Mouse (Mus musculus): ENCODE measurements around the gene Cdk5. TPM values are rescaled to one million over a fixed set of nuclear protein-coding genes. Genes with fewer than 3 reads are reported as not detected.

Cdk5 gene
- total and polyA plus RNA-seq, 2 experiments, result 10.0 to 38.4 TPM

DNA sequence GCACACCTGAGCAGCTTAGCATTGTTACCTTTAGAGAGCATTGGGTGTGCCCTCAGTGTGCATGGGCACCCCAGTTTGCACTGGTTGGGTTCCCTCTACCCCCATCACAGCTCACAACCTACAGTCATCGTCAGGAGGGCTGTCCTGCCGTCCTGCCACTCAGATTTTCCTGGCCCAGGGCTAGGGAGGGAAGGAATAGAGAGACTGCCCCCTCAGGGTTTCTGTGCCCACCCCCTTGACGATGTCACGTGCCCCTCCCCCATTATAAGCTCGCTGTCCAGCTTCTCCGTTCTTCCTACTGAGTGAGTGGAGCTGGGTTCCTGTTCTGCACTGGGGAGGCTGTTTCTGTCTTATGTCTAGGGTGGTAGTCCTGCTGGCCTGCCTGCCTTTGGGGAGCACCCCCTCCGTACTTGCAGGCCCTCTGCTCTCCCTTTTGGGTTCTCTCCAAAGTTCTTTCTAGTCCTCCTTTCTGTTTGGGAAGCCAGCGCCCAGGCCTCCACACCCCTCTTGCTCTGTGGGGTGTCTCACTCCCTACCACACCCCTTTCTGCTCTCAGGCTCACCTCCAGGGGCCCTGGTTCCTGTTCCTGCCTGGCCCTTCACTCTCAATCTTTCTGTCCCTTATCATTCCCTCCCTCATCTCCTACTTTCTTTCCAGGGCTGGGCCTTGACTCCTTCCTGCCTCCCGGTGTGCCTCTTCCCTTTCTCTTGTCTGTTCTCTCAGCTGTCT is 3.4 kb upstream of the Cdk5 start:
- Histone ChIP-seq H3K79me2 (ENCODE audit: control insufficient read depth, insufficient read depth, low read length) (peaks cover 6% of the 10 kb centered on the region; the same call in 1 of the 2 replicates), H3K27me3 (ENCODE audit: control insufficient read depth, insufficient read depth, low read length) (no peaks in the 10 kb centered on the region), H3K27ac (replicated peaks; ENCODE audit: insufficient read depth, low read depth, low read length) (no peak overlapping the region), H3K4me3 (ENCODE audit: insufficient read depth, low read depth, low read length) (no peak overlapping the region), H3K4me1 (ENCODE audit: control insufficient read depth, insufficient read depth, low read length) (peaks cover 13% of the 10 kb centered on the region), H3K36me3 (ENCODE audit: control insufficient read depth, insufficient read depth, low read length) (peaks cover 4% of the 10 kb centered on the region; the same call in 1 of the 2 replicates), H3K9ac (ENCODE audit: low read depth, low read length) (0 out of 2 replicates have a peak overlapping the region, but pooled peaks have one; percentile 8)
- TF ChIP-seq CTCF (IDR thresholded peaks at IDR 0.05; ENCODE audit: low read depth, low read length), result no peak
- TF ChIP-seq POLR2A (IDR thresholded peaks at IDR 0.05; ENCODE audit: extremely low read depth, insufficient read depth, low read length), result no peak
- WGBS, result 40% methylated on average over 9 of the region's 9 CpGs
- DNase-seq (ENCODE audit: extremely low read depth, low read depth, low spot score), result no peak

GRCm38 (mm10) chr5:24426037-24426432 is 2.7 kb upstream of the Cdk5 start:
- H3K27ac ChIP-seq (replicated peaks; ENCODE audit: insufficient read depth, low read depth, low read length), result no peak overlapping the region
- peaks cover 6% of the 10 kb centered on the region; the same call in 1 of the 2 replicates for H3K79me2 ChIP-seq (ENCODE audit: control insufficient read depth, insufficient read depth, low read length)
- 0 out of 2 replicates have a peak overlapping the region, but pooled peaks have one; percentile 76 for H3K4me3 ChIP-seq (ENCODE audit: insufficient read depth, low read depth, low read length)
- peaks cover 3% of the 10 kb centered on the region; the same call in 1 of the 2 replicates for H3K36me3 ChIP-seq (ENCODE audit: control insufficient read depth, insufficient read depth, low read length)
- no peak for DNase-seq (ENCODE audit: extremely low read depth, low read depth, low spot score)
- WGBS, result 18% methylated on average over 10 of the region's 10 CpGs
- peak overlapping the region; percentile 95 for H3K9ac ChIP-seq (ENCODE audit: low read depth, low read length)
- H3K27me3 ChIP-seq (ENCODE audit: control insufficient read depth, insufficient read depth, low read length), result no peaks in the 10 kb centered on the region
- no peak for TF ChIP-seq POLR2A (IDR thresholded peaks at IDR 0.05; ENCODE audit: extremely low read depth, insufficient read depth, low read length)
- TF ChIP-seq CTCF (IDR thresholded peaks at IDR 0.05; ENCODE audit: low read depth, low read length), result no peak
- peaks cover 13% of the 10 kb centered on the region for H3K4me1 ChIP-seq (ENCODE audit: control insufficient read depth, insufficient read depth, low read length)

- Histone ChIP-seq H3K4me3 (ENCODE audit: insufficient read depth, low read depth, low read length) (peak overlapping the region; percentile 76), H3K27ac (replicated peaks; ENCODE audit: insufficient read depth, low read depth, low read length) (peak overlapping the region; percentile 39; the same call in 1 of the 2 replicates), H3K36me3 (ENCODE audit: control insufficient read depth, insufficient read depth, low read length) (peaks cover 3% of the 10 kb centered on the region; the same call in 1 of the 2 replicates), H3K4me1 (ENCODE audit: control insufficient read depth, insufficient read depth, low read length) (peaks cover 13% of the 10 kb centered on the region), H3K79me2 (ENCODE audit: control insufficient read depth, insufficient read depth, low read length) (peaks cover 6% of the 10 kb centered on the region; the same call in 1 of the 2 replicates), H3K27me3 (ENCODE audit: control insufficient read depth, insufficient read depth, low read length) (no peaks in the 10 kb centered on the region), H3K9ac (ENCODE audit: low read depth, low read length) (peak overlapping the region; percentile 95)
- TF ChIP-seq CTCF (IDR thresholded peaks at IDR 0.05; ENCODE audit: low read depth, low read length), result no peak
- TF ChIP-seq POLR2A (IDR thresholded peaks at IDR 0.05; ENCODE audit: extremely low read depth, insufficient read depth, low read length), result no peak
- 2% methylated on average over 25 of the region's 30 CpGs for WGBS
- DNase-seq (ENCODE audit: extremely low read depth, low read depth, low spot score), result no peak
These were observed 2.2 kb upstream of the Cdk5 start for GRCm38 (mm10) chr5:24425421-24426036.

DNA sequence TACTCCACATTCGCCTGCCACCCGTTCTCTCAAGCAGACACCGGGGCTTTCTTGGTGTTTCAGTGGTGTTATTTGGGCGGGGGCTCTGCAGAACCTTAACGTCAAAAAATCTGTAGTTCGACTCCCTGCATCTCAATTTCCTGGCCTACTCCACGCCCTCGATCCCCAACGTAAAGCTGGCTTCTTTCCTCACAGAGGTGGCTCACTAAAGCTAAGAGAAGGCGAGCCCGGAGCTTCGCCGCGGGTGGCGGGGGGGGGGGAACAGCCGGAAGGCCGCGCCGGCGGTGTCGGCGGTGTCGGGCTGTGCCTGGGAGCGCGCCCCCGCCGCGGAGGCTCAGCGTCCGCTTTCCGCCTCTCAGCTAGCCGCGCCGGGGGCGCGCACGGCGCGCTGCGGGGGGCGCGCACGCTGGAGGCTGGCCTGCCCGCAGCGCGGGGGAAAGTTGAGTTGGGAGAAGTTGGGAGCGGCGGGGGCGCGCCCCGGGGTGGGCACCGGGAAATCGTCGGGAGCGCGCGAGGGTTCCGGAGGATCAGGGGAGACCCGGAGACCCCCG is 1.6 kb upstream of the Cdk5 start:
- Histone ChIP-seq H3K9ac (ENCODE audit: low read depth, low read length) (peak overlapping the region; percentile 95), H3K36me3 (ENCODE audit: control insufficient read depth, insufficient read depth, low read length) (no peaks in the 10 kb centered on the region), H3K79me2 (ENCODE audit: control insufficient read depth, insufficient read depth, low read length) (peaks cover 6% of the 10 kb centered on the region; the same call in 1 of the 2 replicates), H3K27ac (replicated peaks; ENCODE audit: insufficient read depth, low read depth, low read length) (peak overlapping the region; percentile 87), H3K27me3 (ENCODE audit: control insufficient read depth, insufficient read depth, low read length) (no peaks in the 10 kb centered on the region), H3K4me3 (ENCODE audit: insufficient read depth, low read depth, low read length) (peak overlapping the region; percentile 76), H3K4me1 (ENCODE audit: control insufficient read depth, insufficient read depth, low read length) (peaks cover 13% of the 10 kb centered on the region)
- TF ChIP-seq CTCF (IDR thresholded peaks at IDR 0.05; ENCODE audit: low read depth, low read length), result no peak
- TF ChIP-seq POLR2A (IDR thresholded peaks at IDR 0.05; ENCODE audit: extremely low read depth, insufficient read depth, low read length), result peak; percentile 57; the same call in 1 of the 2 replicates
- WGBS, result under 1% methylated on average over 56 of the region's 60 CpGs
- peak; percentile 37 for DNase-seq (ENCODE audit: extremely low read depth, low read depth, low spot score)

DNA sequence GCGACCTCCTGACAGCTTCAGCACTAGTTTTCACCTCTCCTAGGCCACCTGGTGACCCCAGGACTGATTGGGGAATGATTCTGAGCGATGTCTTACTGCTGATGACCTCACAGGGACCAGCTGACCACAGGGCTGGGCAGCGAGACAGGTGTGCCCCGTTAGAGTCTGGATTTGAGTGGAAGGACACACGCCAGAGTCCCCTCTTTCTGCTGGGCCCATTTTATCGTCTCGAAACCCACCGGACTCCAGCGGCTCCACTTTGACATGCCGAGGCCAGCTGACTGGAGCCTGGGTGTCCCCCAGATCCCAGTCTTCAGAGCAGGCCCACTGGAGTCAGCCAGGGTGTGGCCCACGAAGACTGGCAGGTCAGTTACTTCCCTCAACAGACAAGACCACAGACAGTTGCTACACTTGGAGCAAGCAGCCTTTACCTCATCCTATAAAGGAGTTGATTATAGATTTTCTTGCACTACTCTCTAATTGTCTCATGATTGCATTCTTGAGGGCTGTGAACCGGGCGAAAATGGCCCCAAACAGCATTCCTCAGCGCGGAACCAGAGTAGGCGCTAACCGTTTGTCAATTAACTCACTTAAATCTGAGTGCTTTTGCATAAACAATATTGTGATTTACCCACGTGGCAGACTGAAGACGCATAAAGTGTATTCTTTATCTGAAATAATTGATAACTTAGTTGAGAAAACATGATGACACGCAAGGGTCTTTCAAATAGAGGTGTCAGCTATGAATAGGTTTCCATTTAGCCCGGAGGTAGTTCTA is 863 bp upstream of the Cdk5 start:
- H3K79me2 ChIP-seq (ENCODE audit: control insufficient read depth, insufficient read depth, low read length), result peaks cover 6% of the 10 kb centered on the region; the same call in 1 of the 2 replicates
- H3K27me3 ChIP-seq (ENCODE audit: control insufficient read depth, insufficient read depth, low read length), result no peaks in the 10 kb centered on the region
- H3K9ac ChIP-seq (ENCODE audit: low read depth, low read length), result peak overlapping the region; percentile 95
- H3K27ac ChIP-seq (replicated peaks; ENCODE audit: insufficient read depth, low read depth, low read length), result peak overlapping the region; percentile 87
- no peak for TF ChIP-seq CTCF (IDR thresholded peaks at IDR 0.05; ENCODE audit: low read depth, low read length)
- TF ChIP-seq POLR2A (IDR thresholded peaks at IDR 0.05; ENCODE audit: extremely low read depth, insufficient read depth, low read length), result no peak
- 8% methylated on average over 21 of the region's 21 CpGs for WGBS
- H3K4me3 ChIP-seq (ENCODE audit: insufficient read depth, low read depth, low read length), result peak overlapping the region; percentile 76
- DNase-seq (ENCODE audit: extremely low read depth, low read depth, low spot score), result peak; percentile 35
- no peaks in the 10 kb centered on the region for H3K36me3 ChIP-seq (ENCODE audit: control insufficient read depth, insufficient read depth, low read length)
- peaks cover 13% of the 10 kb centered on the region for H3K4me1 ChIP-seq (ENCODE audit: control insufficient read depth, insufficient read depth, low read length)

All from liver, adult 2 months (tissue).